Mouse (Mus musculus): ENCODE measurements at regions not wholly inside any gene's neighbourhood (a gene's known extent, or its start where the extent isn't known, plus 50 kb on each side); places are given as distances from the start of the nearest gene placed in this dataset.

DNA sequence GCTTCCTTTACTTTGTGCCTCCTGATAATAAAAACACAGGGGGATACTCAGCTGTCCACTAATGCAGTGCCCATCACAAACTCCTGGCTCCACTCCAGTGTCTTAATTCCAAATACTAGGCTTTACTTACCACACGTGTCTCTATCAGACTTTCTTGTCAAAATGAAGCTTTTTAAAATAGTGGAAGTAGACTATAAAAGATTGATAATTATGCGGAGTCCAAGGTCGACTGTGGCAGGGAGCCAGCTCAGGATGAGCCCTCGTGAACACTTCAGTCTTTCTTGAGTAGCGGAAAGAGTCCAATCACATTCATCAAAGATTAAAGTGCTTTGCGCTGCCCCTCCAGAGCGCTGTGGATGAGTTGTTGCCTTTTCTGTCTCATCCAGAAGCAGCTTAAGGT, 147.9 kb upstream of the Zbtb20 start:
- TF ChIP-seq POLR2A (IDR thresholded peaks at IDR 0.05; ENCODE audit: low read depth, low read length) (no peak), CTCF (IDR thresholded peaks at IDR 0.05; ENCODE audit: borderline replicate concordance, insufficient read depth, low read length) (no peak)
